ENCODE assay signal across 13 mouse cellular contexts in genomic region chr19:57648202-57648943, GRCm38 (mm10). TPM values are rescaled to one million over a fixed set of nuclear protein-coding genes. Genes with fewer than 3 reads are reported as not detected.
DNase-seq lines count a peak whose midpoint lies in the region; ATAC-seq and TF ChIP-seq lines count a peak whose summit lies in the region.
"Had no signal": no experiment of that assay in that cellular context is flagged by ENCODE, and none has a peak within 500 bp of the region (broad histone marks: within the 10 kb centered on the region; RNA-seq: fewer than 3 reads in every experiment).

No protein-coding gene starts in this region.

- H3K27ac ChIP-seq in forebrain, postnatal 0 days (ENCODE audit: low read depth, low read length) = no peak overlapping the region
- no peak overlapping the region for H3K27ac ChIP-seq in forebrain, embryonic 15.5 days (replicated peaks)
- peak overlapping the region; percentile 23 for H3K27ac ChIP-seq in spleen, adult 2 months (ENCODE audit: insufficient read depth, low read length)
- no peak overlapping the region for H3K27ac ChIP-seq in intestine, embryonic 14.5 days (ENCODE audit: low read depth)
- H3K27ac ChIP-seq in stomach, embryonic 16.5 days (ENCODE audit: low read length) = no peak overlapping the region; the same call in 1 of the 2 replicates
- H3K27ac ChIP-seq: heart, adult 2 months; neural tube, embryonic 12.5 days had no signal

- no peaks in the 10 kb centered on the region for H3K4me1 ChIP-seq in forebrain, postnatal 0 days (ENCODE audit: insufficient read depth)
- no peaks in the 10 kb centered on the region for H3K4me1 ChIP-seq in forebrain, embryonic 15.5 days
- no peaks in the 10 kb centered on the region for H3K4me1 ChIP-seq in spleen, adult 2 months (ENCODE audit: control insufficient read depth, insufficient read depth, insufficient read length)
- no peaks in the 10 kb centered on the region for H3K4me1 ChIP-seq in intestine, embryonic 14.5 days (replicated peaks; ENCODE audit: control insufficient read depth, insufficient read depth, low read length)
- H3K4me1 ChIP-seq in stomach, embryonic 16.5 days (ENCODE audit: control insufficient read depth, insufficient read depth, low read length) = no peaks in the 10 kb centered on the region
- H3K4me1 ChIP-seq: neural tube, embryonic 12.5 days had no signal

- no peak for TF ChIP-seq POLR2A in spleen, adult 2 months (IDR thresholded peaks at IDR 0.05; ENCODE audit: low read depth, low read length)

- H3K9ac ChIP-seq in forebrain, postnatal 0 days = no peak overlapping the region
- H3K9ac ChIP-seq in forebrain, embryonic 15.5 days (replicated peaks) = no peak overlapping the region
- H3K9ac ChIP-seq in intestine, embryonic 14.5 days (ENCODE audit: low read length) = no peak overlapping the region
- no peak overlapping the region for H3K9ac ChIP-seq in stomach, embryonic 16.5 days (ENCODE audit: low read length)
- H3K9ac ChIP-seq: lung, embryonic 14.5 days; neural tube, embryonic 12.5 days had no signal

- DNase-seq in forebrain, postnatal 0 days = no peak
- peak in 1 of 2 experiments; percentile 29 for DNase-seq in spleen, adult 2 months (ENCODE audit: low read depth in 1 of 2, low spot score in 2 of 2)
- DNase-seq in spleen, adult 12 weeks (ENCODE audit: low spot score) = no peak
- DNase-seq in intestine, embryonic 14.5 days (ENCODE audit: low spot score) = no peak
- no peak for DNase-seq in layer of hippocampus, adult 18-20 months (ENCODE audit: low spot score in 2 of 2)
- no peak for DNase-seq in embryo, embryonic 9.5 days (ENCODE audit: extremely low spot score)
- DNase-seq: layer of hippocampus, postnatal 36 days; lung, embryonic 14.5 days; right cerebral cortex, postnatal 4 days had no signal

- no peak overlapping the region for H3K4me2 ChIP-seq in forebrain, postnatal 0 days (ENCODE audit: low read depth)
- no peak overlapping the region for H3K4me2 ChIP-seq in forebrain, embryonic 15.5 days (replicated peaks)
- no peak overlapping the region for H3K4me2 ChIP-seq in intestine, embryonic 14.5 days (ENCODE audit: low read length)
- no peak overlapping the region for H3K4me2 ChIP-seq in stomach, embryonic 16.5 days (ENCODE audit: low read depth, low read length)
- H3K4me2 ChIP-seq: lung, embryonic 14.5 days; neural tube, embryonic 12.5 days had no signal

- H3K9me3 ChIP-seq in forebrain, postnatal 0 days (ENCODE audit: low read length) = no peaks in the 10 kb centered on the region
- no peaks in the 10 kb centered on the region for H3K9me3 ChIP-seq in forebrain, embryonic 15.5 days
- H3K9me3 ChIP-seq in intestine, embryonic 14.5 days (ENCODE audit: control insufficient read depth, low read length) = peaks cover 4% of the 10 kb centered on the region; the same call in 1 of the 2 replicates
- H3K9me3 ChIP-seq in stomach, embryonic 16.5 days (replicated peaks; ENCODE audit: control insufficient read depth, low read length) = no peaks in the 10 kb centered on the region
- H3K9me3 ChIP-seq: neural tube, embryonic 12.5 days had no signal

- no peak for TF ChIP-seq CTCF in forebrain, postnatal 0 days (IDR thresholded peaks at IDR 0.05; ENCODE audit: low read depth)
- TF ChIP-seq CTCF in spleen, adult 2 months (IDR thresholded peaks at IDR 0.05; ENCODE audit: extremely low read depth, insufficient read depth, insufficient read length, insufficient replicate concordance) = no peak

- no peak overlapping the region for H3K4me3 ChIP-seq in forebrain, postnatal 0 days (ENCODE audit: low read depth, low read length)
- H3K4me3 ChIP-seq in forebrain, embryonic 15.5 days = no peak overlapping the region
- H3K4me3 ChIP-seq in spleen, adult 2 months (ENCODE audit: extremely low read depth, insufficient read depth, insufficient read length) = no peak overlapping the region
- H3K4me3 ChIP-seq in intestine, embryonic 14.5 days (ENCODE audit: low read depth, low read length) = no peak overlapping the region
- H3K4me3 ChIP-seq in stomach, embryonic 16.5 days (replicated peaks; ENCODE audit: low read length) = no peak overlapping the region
- H3K4me3 ChIP-seq: heart, adult 2 months; neural tube, embryonic 12.5 days had no signal

- H3K36me3 ChIP-seq in forebrain, postnatal 0 days (ENCODE audit: insufficient read depth) = no peaks in the 10 kb centered on the region; the same call in 1 of the 2 replicates
- peaks cover 4% of the 10 kb centered on the region; the same call in 1 of the 2 replicates for H3K36me3 ChIP-seq in forebrain, embryonic 15.5 days
- peaks cover 1% of the 10 kb centered on the region; the same call in 1 of the 2 replicates for H3K36me3 ChIP-seq in spleen, adult 2 months (ENCODE audit: control insufficient read depth, insufficient read depth, low read length)
- H3K36me3 ChIP-seq in intestine, embryonic 14.5 days (ENCODE audit: control insufficient read depth, insufficient read depth, low read length) = peaks cover 13% of the 10 kb centered on the region
- no peaks in the 10 kb centered on the region for H3K36me3 ChIP-seq in stomach, embryonic 16.5 days (ENCODE audit: control insufficient read depth, insufficient read depth, low read length)
- H3K36me3 ChIP-seq: neural tube, embryonic 12.5 days had no signal

- WGBS in forebrain, postnatal 0 days = 85% methylated on average over 14 of the region's 14 CpGs
- 88% methylated on average over 14 of the region's 14 CpGs for WGBS in forebrain, embryonic 15.5 days
- WGBS in spleen, adult 2 months = 88% methylated on average over 14 of the region's 14 CpGs
- 83% methylated on average over 14 of the region's 14 CpGs for whole genome bisulfite sequencing in intestine, embryonic 14.5 days
- WGBS in stomach, embryonic 16.5 days = 83% methylated on average over 14 of the region's 14 CpGs

- peak; percentile 70 for ATAC-seq in forebrain, postnatal 0 days
- ATAC-seq in forebrain, embryonic 15.5 days (replicated peaks) = no peak
- ATAC-seq in intestine, embryonic 14.5 days (replicated peaks; ENCODE audit: low FRiP score, low TSS enrichment, low read depth) = 0 out of 2 replicates have a peak, but pooled peaks have one; percentile 57
- 0 out of 2 replicates have a peak, but pooled peaks have one; percentile 10 for ATAC-seq in stomach, embryonic 16.5 days (ENCODE audit: insufficient read depth, low FRiP score)

- H3K27me3 ChIP-seq in forebrain, postnatal 0 days (ENCODE audit: insufficient read depth, low read length) = no peaks in the 10 kb centered on the region
- no peaks in the 10 kb centered on the region for H3K27me3 ChIP-seq in forebrain, embryonic 15.5 days
- no peaks in the 10 kb centered on the region for H3K27me3 ChIP-seq in spleen, adult 2 months (ENCODE audit: control insufficient read depth, insufficient read depth, low read length)
- no peaks in the 10 kb centered on the region for H3K27me3 ChIP-seq in intestine, embryonic 14.5 days (replicated peaks; ENCODE audit: control insufficient read depth, insufficient read depth, low read length)
- H3K27me3 ChIP-seq in stomach, embryonic 16.5 days (ENCODE audit: control insufficient read depth, insufficient read depth, low read length) = no peaks in the 10 kb centered on the region
- H3K27me3 ChIP-seq: neural tube, embryonic 12.5 days had no signal

RNA-seq across cellular contexts. Expression of gene Atrnl1, which starts 37.5 kb away (rescaled TPM):
- 56.7 and 59.9 TPM in 2 replicates for total RNA-seq in forebrain, postnatal 0 days (2014; rRNA removed)
- 4.5 and 4.8 TPM in 2 replicates for polyA plus RNA-seq in forebrain, postnatal 0 days (2015; fragmentation: Nextera tagmentation; extraction: Ambion mirVana)
- 8.0 and 8.9 TPM in 2 replicates for polyA plus RNA-seq in forebrain, embryonic 15.5 days (2015; fragmentation: Nextera tagmentation; extraction: Ambion mirVana)
- 5.6 and 5.8 TPM in 2 replicates for polyA plus RNA-seq in spleen, adult 2 months (2012; rRNA removed)
- 7.4 and 9.3 TPM in 2 replicates for polyA plus RNA-seq in intestine, embryonic 14.5 days (2014; fragmentation: Nextera tagmentation; extraction: Ambion mirVana)
- 5.5 and 5.7 TPM in 2 replicates for polyA plus RNA-seq in stomach, embryonic 16.5 days (2015; fragmentation: Nextera tagmentation; extraction: Ambion mirVana)
- 10 to 100 TPM; 64.3 to 71.3 TPM for total RNA-seq in layer of hippocampus, adult 18-20 months (2021)
